Mouse (Mus musculus) T-helper 1 cell (primary cell): ENCODE data around the gene Hoxd11.

Source experiments
- in situ Hi-C: fragments of 300-600 bp; cut with MboI, MseI; formaldehyde crosslinking; loops from one replicate; pipeline ENCODE4 v1.15.1; 2025; ENCODE audit warnings: high pct_unique_total_duplicates

Gene Hoxd11

GRCm38 (mm10) chr2:74678891-74679595, at the start of gene Hoxd11:
TSS of gene Hoxd11 (plus strand) at chr2:74679557.
- in situ Hi-C loops, result no loop called here

- in situ Hi-C loops, result no loop called here
Measured at GRCm38 (mm10) chr2:74635412-74635811, 43.9 kb upstream of the Hoxd11 start.

GRCm38 (mm10) chr2:74642431-74642830, 36.9 kb upstream of the Hoxd11 start:
- in situ Hi-C loops, result no loop called here

- in situ Hi-C loops, result loop anchor here (5.0 kb wide), 2 partner anchors 358 to 578 kb away; no protein-coding TSS in a partner anchor
Measured at GRCm38 (mm10) chr2:74645631-74646030, 33.7 kb upstream of the Hoxd11 start.

- in situ Hi-C loops, result loop anchor here (5.0 kb wide), 2 partner anchors 360 to 580 kb away; no protein-coding TSS in a partner anchor
Measured at GRCm38 (mm10) chr2:74647082-74647864, 32.1 kb upstream of the Hoxd11 start.

- in situ Hi-C loops, result loop anchor here (25.0 kb wide), 1 partner anchor 691 kb away; no protein-coding TSS in a partner anchor
Measured at GRCm38 (mm10) chr2:74652996-74653340, 26.4 kb upstream of the Hoxd11 start.

- in situ Hi-C loops, result loop anchor here (25.0 kb wide), 1 partner anchor 692 kb away; no protein-coding TSS in a partner anchor
Measured at GRCm38 (mm10) chr2:74653781-74654535, 25.4 kb upstream of the Hoxd11 start.

GRCm38 (mm10) chr2:74654743-74655419, 24.5 kb upstream of the Hoxd11 start:
- in situ Hi-C loops, result loop anchor here (25.0 kb wide), 1 partner anchor 693 kb away; no protein-coding TSS in a partner anchor

GRCm38 (mm10) chr2:74655420-74655781, 24.0 kb upstream of the Hoxd11 start:
- in situ Hi-C loops, result loop anchor here (25.0 kb wide), 1 partner anchor 693 kb away; no protein-coding TSS in a partner anchor

- in situ Hi-C loops, result loop anchor here (25.0 kb wide), 1 partner anchor 694 kb away; no protein-coding TSS in a partner anchor
Measured at GRCm38 (mm10) chr2:74655821-74656631, 23.3 kb upstream of the Hoxd11 start.

- in situ Hi-C loops, result loop anchor here (25.0 kb wide), 1 partner anchor 694 kb away; no protein-coding TSS in a partner anchor
Measured at GRCm38 (mm10) chr2:74656632-74657021, 22.7 kb upstream of the Hoxd11 start.

- in situ Hi-C loops, result loop anchor here (25.0 kb wide), 1 partner anchor 695 kb away; no protein-coding TSS in a partner anchor
Measured at GRCm38 (mm10) chr2:74657251-74658023, 21.9 kb upstream of the Hoxd11 start.

GRCm38 (mm10) chr2:74658024-74658666, 21.2 kb upstream of the Hoxd11 start:
- in situ Hi-C loops, result loop anchor here (25.0 kb wide), 1 partner anchor 696 kb away; no protein-coding TSS in a partner anchor

- in situ Hi-C loops, result loop anchor here (25.0 kb wide), 1 partner anchor 697 kb away; no protein-coding TSS in a partner anchor
Measured at GRCm38 (mm10) chr2:74658667-74659371, 20.5 kb upstream of the Hoxd11 start.

- in situ Hi-C loops, result loop anchor here (25.0 kb wide), 1 partner anchor 697 kb away; no protein-coding TSS in a partner anchor
Measured at GRCm38 (mm10) chr2:74659507-74660005, 19.8 kb upstream of the Hoxd11 start, which contains the start of gene Evx2. TSS of gene Evx2 (minus strand) at chr2:74659557.

- in situ Hi-C loops, result loop anchor here (25.0 kb wide), 1 partner anchor 698 kb away; no protein-coding TSS in a partner anchor
Measured at GRCm38 (mm10) chr2:74660421-74661375, 18.7 kb upstream of the Hoxd11 start.
